Mouse (Mus musculus) heart, adult 10 weeks (tissue): ENCODE results near the gene Hsd17b13. TPM values are rescaled to one million over a fixed set of nuclear protein-coding genes. Genes with fewer than 3 reads are reported as not detected.

ENCODE experiments used
- polyA plus RNA-seq: library from polyadenylated mRNA; stranded (reverse); fragments of 350-450 nt; fragmentation: Illumina TruSeq; extraction: RNeasy Lipid Tissue Mini Kit (QIAGEN cat#74804); gene quantifications from one replicate; pipeline ENCODE4 v1.2.3, GENCODE M21; 2014; ENCODE audit warnings: low read depth, low replicate concordance

Gene Hsd17b13
- not detected for polyA plus RNA-seq

DNA sequence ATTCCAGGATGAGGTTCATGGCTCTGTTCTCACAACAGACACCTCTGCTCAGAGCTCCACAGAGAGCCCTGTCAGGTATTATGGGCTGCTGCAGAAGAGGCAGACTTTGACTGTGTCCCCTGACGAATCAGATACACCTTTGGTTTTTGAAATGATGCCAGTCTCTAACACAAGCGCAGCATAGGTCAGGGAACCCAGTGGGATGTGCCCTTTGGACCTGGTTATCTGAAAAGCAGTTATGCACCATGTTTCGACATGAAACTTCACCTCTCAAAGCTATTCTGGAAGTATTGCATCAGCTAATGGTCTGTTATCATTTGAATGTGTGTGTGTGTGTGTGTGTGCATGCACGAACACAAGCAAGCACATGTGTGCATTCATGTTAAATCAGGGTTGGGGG is at the start of gene Hsd17b13:
Hsd17b13 (minus strand) TSS at position 114 of the 400 bp plus-strand sequence.

DNA sequence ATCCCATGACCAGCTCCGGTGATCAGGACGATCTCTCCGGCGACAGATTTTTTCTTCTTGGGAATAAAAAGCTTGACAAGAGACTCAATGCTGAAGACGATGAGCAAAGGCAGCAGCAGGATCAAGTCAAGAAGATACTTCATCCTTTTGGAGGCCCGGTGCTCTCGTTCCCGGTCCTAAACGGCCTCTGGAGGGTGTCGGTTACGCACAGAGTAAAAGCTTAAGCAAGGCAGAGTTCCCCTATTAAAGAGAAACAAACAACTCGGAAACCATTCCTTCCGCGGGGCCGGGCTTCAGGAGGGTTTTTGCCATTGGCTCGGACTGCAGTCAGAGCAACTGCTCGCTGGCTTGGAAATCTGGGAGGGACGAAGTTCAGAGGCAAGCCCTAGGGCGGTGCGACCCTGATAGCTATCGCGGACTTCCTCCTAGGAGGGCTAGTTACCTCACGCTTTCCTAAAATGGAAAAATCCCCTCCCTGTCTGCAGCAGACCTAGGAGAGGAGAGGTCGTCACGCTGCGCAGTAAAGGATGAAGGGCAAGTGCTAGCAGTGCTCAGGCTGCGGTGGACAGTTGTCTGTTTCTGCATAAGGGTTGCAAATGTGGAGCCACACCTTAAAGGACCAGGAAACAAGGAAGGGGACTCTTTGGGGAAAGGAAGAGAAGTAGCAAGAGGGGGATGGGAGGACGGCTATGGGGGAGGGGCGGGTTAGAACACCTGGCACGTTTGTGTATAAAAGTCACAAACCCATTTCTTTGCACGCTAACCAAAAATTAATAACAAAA is 44.6 kb upstream of the Hsd17b13 start, which contains the start of gene Hsd17b11:
Hsd17b11 (minus strand) TSS at position 323 of the 782 bp plus-strand sequence.

DNA sequence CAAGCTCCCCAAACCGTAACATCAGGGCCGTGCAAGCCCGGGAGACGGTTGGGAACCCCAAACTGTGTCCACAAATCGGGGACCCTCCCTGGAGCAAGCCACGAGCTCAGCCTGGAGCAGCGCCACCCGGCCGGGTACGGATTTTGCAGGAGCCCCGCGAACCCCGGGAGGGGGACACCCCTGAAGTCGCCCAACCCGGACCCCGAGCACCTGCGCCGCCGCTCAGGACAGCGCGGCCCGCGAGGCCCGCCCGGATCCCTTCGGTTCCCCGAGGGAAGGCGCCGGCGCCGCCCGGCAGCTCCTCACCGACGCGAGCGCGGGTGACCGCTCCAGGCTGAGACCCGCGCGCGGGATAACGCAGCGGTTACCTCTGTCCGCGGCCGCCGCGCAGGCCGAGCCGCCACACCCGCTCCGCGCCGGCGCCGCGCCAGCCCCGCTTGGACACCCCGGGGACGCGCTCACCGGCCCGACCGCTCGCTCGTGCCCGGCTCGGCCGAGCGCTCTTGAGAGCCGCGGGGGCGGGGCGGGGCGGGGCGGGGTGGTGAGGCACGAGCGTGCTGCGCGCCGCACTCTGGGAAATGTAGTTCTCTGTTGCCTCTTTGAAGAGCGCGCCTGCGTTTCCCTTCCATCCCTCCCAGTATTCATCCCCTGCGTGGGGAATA is 66.3 kb downstream of the Hsd17b13 start, which contains the start of gene Klhl8:
Klhl8 (minus strand) TSS at position 512 of the 662 bp plus-strand sequence.

Other genes with a start within 250 kb of the Hsd17b13 start
- gene Klhl8, start 66.2 kb downstream of the Hsd17b13 start, polyA plus RNA-seq = 10.7 TPM
- 30.7 TPM for gene Hsd17b11, start 44.5 kb upstream of the Hsd17b13 start, polyA plus RNA-seq
- gene Nudt9, start 68.9 kb upstream of the Hsd17b13 start, polyA plus RNA-seq = 58.4 TPM
- not detected for gene Gm17660, start 100.2 kb upstream of the Hsd17b13 start, polyA plus RNA-seq
- 234 TPM for gene Sparcl1, start 136.3 kb upstream of the Hsd17b13 start, polyA plus RNA-seq
- not detected for gene Dspp, start 193.3 kb upstream of the Hsd17b13 start, polyA plus RNA-seq
- not detected for gene Dmp1, start 225.2 kb upstream of the Hsd17b13 start, polyA plus RNA-seq